Mouse (Mus musculus) heart, postnatal 4 days (tissue): ENCODE measurements around the gene Tsga10ip. TPM values are rescaled to one million over a fixed set of nuclear protein-coding genes. Genes with fewer than 3 reads are reported as not detected.

Experiments used
- total RNA-seq, 2 experiments: library from RNA; stranded (reverse); gene quantifications; 2 replicates each; pipeline ENCODE4 v1.2.3; 2021

Tsga10ip gene
- total RNA-seq, 2 experiments from 2014 or later: 0.45 to 0.48 TPM

Other genes with a start within 250 kb of the Tsga10ip start
- 10 to 100 TPM; 27.6 to 28.7 TPM for gene Pacs1, start 129.4 kb downstream of the Tsga10ip start, total RNA-seq
- gene Sf3b2, start 107.1 kb downstream of the Tsga10ip start, total RNA-seq: 100 to 1,000 TPM; 136 to 139 TPM
- gene Gal3st3, start 104.2 kb downstream of the Tsga10ip start, total RNA-seq: 1 to 10 TPM; 7.4 to 9.3 TPM
- gene Catsper1, start 66.8 kb downstream of the Tsga10ip start, total RNA-seq: not detected
- 1 to 10 TPM in 1 of 2 experiments, under 1 TPM in 1; 0.81 to 3.0 TPM for gene Cst6, start 53.0 kb downstream of the Tsga10ip start, total RNA-seq
- 10 to 100 TPM; 35.0 to 37.3 TPM for gene Eif1ad, start 35.8 kb downstream of the Tsga10ip start, total RNA-seq
- gene Banf1, start 35.4 kb downstream of the Tsga10ip start, total RNA-seq: 100 to 1,000 TPM; 234 to 244 TPM
- gene Sart1, start 13.8 kb downstream of the Tsga10ip start, total RNA-seq: 10 to 100 TPM; 52.6 to 54.1 TPM
- 100 to 1,000 TPM; 231 to 246 TPM for gene Drap1, start 22.5 kb upstream of the Tsga10ip start, total RNA-seq
- 10 to 100 TPM; 35.2 to 35.3 TPM for gene AI837181, start 22.6 kb upstream of the Tsga10ip start, total RNA-seq
- gene Fosl1, start 45.0 kb upstream of the Tsga10ip start, total RNA-seq: not detected
- 10 to 100 TPM; 13.5 to 13.9 TPM for gene Ccdc85b, start 55.4 kb upstream of the Tsga10ip start, total RNA-seq
- gene Fibp, start 58.1 kb upstream of the Tsga10ip start, total RNA-seq: 100 to 1,000 TPM; 106 to 118 TPM
- under 1 TPM; 0.24 to 0.50 TPM for gene Ctsw, start 66.0 kb upstream of the Tsga10ip start, total RNA-seq
- gene Efemp2, start 71.4 kb upstream of the Tsga10ip start, total RNA-seq: 10 to 100 TPM; 36.7 to 37.8 TPM
- gene Mus81, start 85.9 kb upstream of the Tsga10ip start, total RNA-seq: 10 to 100 TPM; 27.9 to 32.9 TPM
- 100 to 1,000 TPM; 719 to 727 TPM for gene Cfl1, start 87.9 kb upstream of the Tsga10ip start, total RNA-seq
- 1 to 10 TPM; 1.5 to 2.1 TPM for gene 1700020D05Rik, start 101.3 kb upstream of the Tsga10ip start, total RNA-seq
- gene Snx32, start 108.0 kb upstream of the Tsga10ip start, total RNA-seq: 1 to 10 TPM; 7.8 to 7.9 TPM
- gene Ovol1, start 158.1 kb upstream of the Tsga10ip start, total RNA-seq: not detected
- 1 to 10 TPM; 3.8 to 4.6 TPM for gene Ap5b1, start 165.5 kb upstream of the Tsga10ip start, total RNA-seq
- 10 to 100 TPM; 92.4 to 94.5 TPM for gene Rnaseh2c, start 199.3 kb upstream of the Tsga10ip start, total RNA-seq
- gene Kat5, start 207.7 kb upstream of the Tsga10ip start, total RNA-seq: 10 to 100 TPM; 38.3 to 49.2 TPM
- gene Rela, start 235.0 kb upstream of the Tsga10ip start, total RNA-seq: 10 to 100 TPM; 33.0 to 38.6 TPM